Mouse (Mus musculus) lung, embryonic 14.5 days (tissue): ENCODE measurements around the gene Cbx8. TPM values are rescaled to one million over a fixed set of nuclear protein-coding genes. Genes with fewer than 3 reads are reported as not detected.

Source experiments
- ATAC-seq: fragments of 200-750 bp; cut with Nextera tagmentation; 2 replicates; pipeline ENCODE4 v1.8.0; 2017; ENCODE audit warnings: mild to moderate bottlenecking, moderate TSS enrichment, moderate library complexity; ENCODE audit not compliant: insufficient read depth
- DNase-seq: peaks from one replicate; pipeline ENCODE4 v3.0.0-alpha.2; 2015
- H3K27ac ChIP-seq: fragments of 300-500 bp; sonication (generic); 2 replicates; pipeline ENCODE4 v1.5.1; 2014; ENCODE audit warnings: low read depth, mild to moderate bottlenecking, moderate library complexity
- H3K27me3 ChIP-seq: fragments of 300-500 bp; sonication (generic); 2 replicates; pipeline ENCODE4 v1.6.1; 2014; ENCODE audit warnings: low read length, control low read depth; ENCODE audit not compliant: insufficient read depth
- H3K36me3 ChIP-seq: fragments of 300-500 bp; sonication (generic); 2 replicates; pipeline ENCODE4 v1.6.1; 2014; ENCODE audit warnings: control low read depth; ENCODE audit not compliant: insufficient read depth
- H3K4me1 ChIP-seq: fragments of 300-500 bp; sonication (generic); 2 replicates; pipeline ENCODE4 v1.6.1; 2014; ENCODE audit warnings: antibody characterized with exemption, control low read depth; ENCODE audit not compliant: insufficient read depth
- H3K4me2 ChIP-seq: fragments of 300-500 bp; sonication (generic); 2 replicates; pipeline ENCODE4 v1.6.1; 2014; ENCODE audit warnings: mild to moderate bottlenecking
- H3K4me3 ChIP-seq: fragments of 300-500 bp; sonication (generic); 2 replicates; pipeline ENCODE4 v1.5.1; 2014; ENCODE audit warnings: low read depth, low read length
- H3K9ac ChIP-seq: fragments of 300-500 bp; sonication (generic); 2 replicates; pipeline ENCODE4 v1.6.1; 2014
- H3K9me3 ChIP-seq: fragments of 300-500 bp; sonication (generic); 2 replicates; pipeline ENCODE4 v1.6.1; 2016; ENCODE audit warnings: low read depth, low read length, control low read depth
- CTCF ChIP-seq: IDR thresholded peaks from 2 replicates; pipeline ENCODE4 v1.5.1; 2016; ENCODE audit warnings: antibody characterized with exemption, low read depth
- WGBS: fragments of 180-500 bp; shearing (Covaris S2); extraction: QIAGEN DNeasy Blood & Tissue Kit; methylation state at CpG from one replicate; pipeline ENCODE4 v1.1.7; 2014; 5-methylcytosine and 5-hydroxymethylcytosine counted together
- polyA plus RNA-seq: library from polyadenylated mRNA; unstranded; fragments of >200 nt; fragmentation: Nextera tagmentation; extraction: Ambion mirVana; gene quantifications from 2 replicates; pipeline ENCODE4 v1.2.1, GENCODE M21; 2014

Gene Cbx8
- polyA plus RNA-seq, 1 experiment from 2014 or later = 8.8 TPM

- WGBS = 27% methylated on average over 4 of the region's 4 CpGs
- ATAC-seq (peak; percentile 27; the same call in 1 of the 2 replicates), DNase-seq (peak; percentile 34)
- 0 out of 2 replicates have a peak overlapping the region, but pooled peaks have one; percentile 30 for H3K27ac ChIP-seq
- H3K27me3 ChIP-seq = peaks cover 16% of the 10 kb centered on the region; the same call in 1 of the 2 replicates
- no peak overlapping the region for H3K4me2 ChIP-seq
- no peaks in the 10 kb centered on the region for H3K9me3 ChIP-seq
- TF ChIP-seq CTCF = no peak
- H3K4me3 ChIP-seq = no peak overlapping the region
- H3K4me1 ChIP-seq = no peaks in the 10 kb centered on the region
- no peak overlapping the region for H3K9ac ChIP-seq
- H3K36me3 ChIP-seq = no peaks in the 10 kb centered on the region
These were observed 45.3 kb downstream of the Cbx8 start for GRCm38 (mm10) chr11:118995448-118995847.

- ATAC-seq (no peak), DNase-seq (no peak)
- H3K4me1 ChIP-seq = no peaks in the 10 kb centered on the region
- no peaks in the 10 kb centered on the region for H3K36me3 ChIP-seq
- no peak overlapping the region for H3K9ac ChIP-seq
- H3K4me3 ChIP-seq = no peak overlapping the region
- no peaks in the 10 kb centered on the region for H3K27me3 ChIP-seq
- no peak overlapping the region for H3K4me2 ChIP-seq
- no peaks in the 10 kb centered on the region for H3K9me3 ChIP-seq
- TF ChIP-seq CTCF = no peak
- WGBS = 39% methylated on average over 3 of the region's 3 CpGs
- H3K27ac ChIP-seq = no peak overlapping the region
These were observed 48.0 kb downstream of the Cbx8 start for GRCm38 (mm10) chr11:118992781-118993180.

GRCm38 (mm10) chr11:118987999-118988398 lies 52.8 kb downstream of the Cbx8 start, which contains the start of gene Enpp7:
Enpp7 (plus strand) TSS chr11:118988188.
- no peak for TF ChIP-seq CTCF

More at GRCm38 (mm10) chr11:118987999-118988398, 52.8 kb downstream of the Cbx8 start, which contains the start of gene Enpp7:
- Histone ChIP-seq H3K9me3 (no peaks in the 10 kb centered on the region), H3K27ac (no peak within 1 kb of the TSS), H3K9ac (no peak within 1 kb of the TSS), H3K4me2 (no peak within 1 kb of the TSS), H3K4me3 (no peak within 1 kb of the TSS), H3K36me3 (no peaks in the 10 kb centered on the region), H3K4me1 (no peaks in the 10 kb centered on the region), H3K27me3 (no peaks in the 10 kb centered on the region)
- 81% methylated on average over 10 of the region's 10 CpGs for WGBS
- DNase-seq (no peak), ATAC-seq (no peak)

Other genes with a start within 250 kb of the Cbx8 start
- gene Rbfox3, start 129.4 kb downstream of the Cbx8 start, polyA plus RNA-seq = 0.13 and 0.19 TPM in 2 replicates
- gene Enpp7, start 52.8 kb downstream of the Cbx8 start, polyA plus RNA-seq = not detected in 2 replicates
- gene Cbx2, start 18.0 kb downstream of the Cbx8 start, polyA plus RNA-seq = 35.6 and 43.4 TPM in 2 replicates
- 13.1 and 13.8 TPM in 2 replicates for gene Cbx4, start 45.3 kb upstream of the Cbx8 start, polyA plus RNA-seq
- gene Tbc1d16, start 187.5 kb upstream of the Cbx8 start, polyA plus RNA-seq = 17.1 and 17.5 TPM in 2 replicates
- 1.7 and 1.9 TPM in 2 replicates for gene Ccdc40, start 187.6 kb upstream of the Cbx8 start, polyA plus RNA-seq
- 56.0 and 58.8 TPM in 2 replicates for gene Gaa, start 226.9 kb upstream of the Cbx8 start, polyA plus RNA-seq